Mouse (Mus musculus): ENCODE measurements around the gene Gm21244. TPM values are rescaled to one million over a fixed set of nuclear protein-coding genes. Genes with fewer than 3 reads are reported as not detected.
"Not testable (repeated sequence)": the region's sequence is repeated elsewhere in the genome, so short reads cannot be mapped to it uniquely, and the experiment has no call there.

Gm21244 gene
- not detected in 2 replicates for polyA plus RNA-seq (2012; rRNA removed)

DNA sequence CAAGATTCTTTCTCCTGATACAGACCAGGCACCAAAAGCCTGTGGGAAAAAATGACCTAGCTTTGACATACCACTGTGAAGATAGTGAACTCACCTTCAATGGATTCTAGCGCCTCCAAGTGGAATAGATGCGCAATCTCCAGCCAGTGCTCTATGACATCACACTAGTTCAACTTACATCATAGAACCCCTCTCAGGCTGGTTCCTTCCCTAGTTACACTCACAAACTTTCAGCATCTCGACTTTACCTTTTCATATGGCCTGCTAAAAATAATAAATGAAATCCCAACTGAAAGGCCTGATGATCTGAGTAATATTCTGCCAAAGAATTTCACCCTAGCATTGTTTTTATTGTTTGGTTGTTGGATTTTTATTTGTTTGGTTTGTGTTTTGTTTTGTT, at the start of gene Gm21244:
TSS of gene Gm21244 (minus strand) at position 101 of the 400 bp plus-strand sequence.
- not testable (repeated sequence) for H3K36me3 ChIP-seq (ENCODE audit: control insufficient read depth, insufficient read depth, low read length); H3K27me3 ChIP-seq (ENCODE audit: control insufficient read depth, insufficient read depth, low read length); H3K4me3 ChIP-seq (ENCODE audit: control insufficient read depth, insufficient read depth, low read length); H3K4me1 ChIP-seq (replicated peaks; ENCODE audit: control insufficient read depth, insufficient read depth, low read length); H3K27ac ChIP-seq (ENCODE audit: control insufficient read depth, insufficient read depth, low read length); DNase-seq
- WGBS: no CpG with 5 or more reads among the region's 3 CpGs

Other genes with a start within 250 kb of the Gm21244 start
- not detected in 2 replicates for gene Gm28998, start 84.5 kb upstream of the Gm21244 start, polyA plus RNA-seq (2012; rRNA removed)
- gene Gm21788, start 235.7 kb upstream of the Gm21244 start, polyA plus RNA-seq (2012; rRNA removed): not detected in 2 replicates